Mouse (Mus musculus): ENCODE results near the gene Tsc22d3.

GRCm38 (mm10) chrX:140507377-140507776 is 93.1 kb downstream of the Tsc22d3 start:
- no peak for TF ChIP-seq CTCF (IDR thresholded peaks at IDR 0.05; ENCODE audit: control insufficient read depth, insufficient read depth, insufficient read length)
- no peak for TF ChIP-seq MAX (IDR thresholded peaks at IDR 0.05)
